Mouse (Mus musculus) brain, embryonic 14.5 days (tissue): ENCODE measurements around the gene Hoxd3.

Experiments used
- CTCF ChIP-seq: fragments of 200-500 bp; IDR thresholded peaks from 2 replicates; pipeline ENCODE4 v1.5.1; 2012; ENCODE audit warnings: inconsistent platforms, mild to moderate bottlenecking, moderate library complexity, borderline replicate concordance; ENCODE audit not compliant: insufficient read depth, insufficient read length; ENCODE audit errors: extremely low read depth
- POLR2A ChIP-seq: fragments of 200-500 bp; IDR thresholded peaks from 2 replicates; pipeline ENCODE4 v1.6.1; 2012; ENCODE audit warnings: mild to moderate bottlenecking, inconsistent platforms, borderline replicate concordance; ENCODE audit not compliant: poor library complexity, insufficient read depth, insufficient read length, severe bottlenecking; ENCODE audit errors: extremely low read depth

GRCm38 (mm10) chr2:74690338-74690716, 21.4 kb upstream of the Hoxd3 start:
- TF ChIP-seq CTCF, result no peak
- TF ChIP-seq POLR2A, result no peak
